Mouse (Mus musculus) heart, embryonic 11.5 days (tissue): ENCODE measurements around the gene Aqr. TPM values are rescaled to one million over a fixed set of nuclear protein-coding genes. Genes with fewer than 3 reads are reported as not detected.

Source experiments
- ATAC-seq: fragments of 200-750 bp; cut with Nextera tagmentation; replicated peaks from 2 replicates; pipeline ENCODE4 v1.8.0; 2017; ENCODE audit warnings: moderate library complexity; ENCODE audit not compliant: insufficient number of reproducible peaks, low FRiP score, low TSS enrichment
- H3K27ac ChIP-seq: fragments of 300-500 bp; sonication (generic); 2 replicates; pipeline ENCODE4 v1.5.1; 2014; ENCODE audit warnings: mild to moderate bottlenecking, low read depth, low read length
- H3K27me3 ChIP-seq: fragments of 300-500 bp; sonication (generic); 2 replicates; pipeline ENCODE4 v1.6.1; 2014; ENCODE audit warnings: mild to moderate bottlenecking, low read length, mixed read lengths; ENCODE audit not compliant: control insufficient read depth, insufficient read depth
- H3K36me3 ChIP-seq: fragments of 300-500 bp; sonication (generic); 2 replicates; pipeline ENCODE4 v1.6.1; 2014; ENCODE audit warnings: mild to moderate bottlenecking, low read length, moderate library complexity, mixed read lengths; ENCODE audit not compliant: control insufficient read depth, insufficient read depth
- H3K4me1 ChIP-seq: fragments of 300-500 bp; sonication (generic); 2 replicates; pipeline ENCODE4 v1.6.1; 2014; ENCODE audit warnings: low read length; ENCODE audit not compliant: control insufficient read depth, insufficient read depth
- H3K4me2 ChIP-seq: fragments of 300-500 bp; sonication (generic); 2 replicates; pipeline ENCODE4 v1.6.1; 2014; ENCODE audit warnings: mild to moderate bottlenecking, moderate library complexity
- H3K4me3 ChIP-seq: fragments of 300-500 bp; sonication (generic); 2 replicates; pipeline ENCODE4 v1.5.1; 2014; ENCODE audit warnings: low read depth, low read length
- H3K9ac ChIP-seq: fragments of 300-500 bp; sonication (generic); 2 replicates; pipeline ENCODE4 v1.6.1; 2014; ENCODE audit warnings: mild to moderate bottlenecking, low read depth, low read length, moderate library complexity
- H3K9me3 ChIP-seq: fragments of 300-500 bp; sonication (generic); replicated peaks from 2 replicates; pipeline ENCODE4 v1.6.1; 2016; ENCODE audit warnings: low read length; ENCODE audit not compliant: control insufficient read depth
- WGBS: fragments of 180-500 bp; shearing (Covaris S2); extraction: QIAGEN DNeasy Blood & Tissue Kit; methylation state at CpG from one replicate; pipeline ENCODE4 v1.1.7; 2014; ENCODE audit not compliant: insufficient replicate concordance; 5-methylcytosine and 5-hydroxymethylcytosine counted together
- microRNA-seq: library from miRNA; unstranded; fragments of <30 nt; microRNA quantifications from one replicate; pipeline ENCODE4, GENCODE M21; 2016; ENCODE audit warnings: borderline number of aligned reads
- polyA plus RNA-seq: library from polyadenylated mRNA; unstranded; fragments of >200 nt; fragmentation: Nextera tagmentation; extraction: Ambion mirVana; gene quantifications from 2 replicates; pipeline ENCODE4 v1.2.1, GENCODE M21; 2014

Aqr gene
- polyA plus RNA-seq, 1 experiment from 2014 or later: 38.8 TPM

DNA sequence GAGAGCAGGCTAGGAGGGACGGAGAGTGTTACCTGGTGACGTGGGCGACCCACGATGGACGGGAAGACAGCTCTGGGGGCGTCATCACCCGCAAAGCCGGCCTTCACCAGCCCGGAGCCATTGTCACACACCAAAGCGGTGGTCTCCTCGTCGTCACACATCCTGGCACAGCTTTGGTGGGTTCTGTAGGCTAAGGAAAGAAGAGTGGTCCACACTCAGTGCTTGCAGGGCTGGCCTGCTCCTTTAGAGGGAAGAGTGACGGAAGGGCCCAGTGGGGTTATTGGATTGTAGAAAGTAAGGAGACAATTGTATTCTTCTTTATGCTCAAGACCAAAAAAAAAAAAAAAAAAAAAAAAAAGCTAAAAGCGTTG lies 135.0 kb downstream of the Aqr start:
- Histone ChIP-seq H3K9me3 (no peaks in the 10 kb centered on the region), H3K9ac (peak overlapping the region; percentile 94), H3K36me3 (no peaks in the 10 kb centered on the region), H3K4me1 (no peaks in the 10 kb centered on the region; the same call in none of the 2 replicates), H3K27me3 (no peaks in the 10 kb centered on the region), H3K27ac (peak overlapping the region; percentile 99), H3K4me2 (peak overlapping the region; percentile 63), H3K4me3 (peak overlapping the region; percentile 62)
- WGBS: 52% methylated on average over 14 of the region's 14 CpGs
- no peak for ATAC-seq

Small RNAs within 50 kb of the gene (microRNA-seq; reads per million reads assigned to microRNA genes)
- gene Mir7002: not detected

Other genes starting within 250 kb of the Aqr start
- gene Gjd2, start 173.4 kb downstream of the Aqr start, polyA plus RNA-seq: not detected in 2 replicates
- gene Actc1, start 133.5 kb downstream of the Aqr start, polyA plus RNA-seq: 12,441 and 13,029 TPM in 2 replicates
- gene Zfp770, start 14.4 kb upstream of the Aqr start, polyA plus RNA-seq: 4.5 and 5.5 TPM in 2 replicates